Mouse (Mus musculus) layer of hippocampus, postnatal 14 days (tissue): Measurements from ENCODE around the gene Dhx40. TPM values are rescaled to one million over a fixed set of nuclear protein-coding genes. Genes with fewer than 3 reads are reported as not detected.
"Not testable (repeated sequence)": the region's sequence is repeated elsewhere in the genome, so short reads cannot be mapped to it uniquely, and the experiment has no call there.

Experiments used
- DNase-seq, 2 experiments: peaks; one replicate each; pipeline ENCODE4 v3.0.0; 2021 to 2022; ENCODE audit warnings: low spot score in 2 of 2, mixed read lengths in 1 of 2
- total RNA-seq, 2 experiments: library from RNA; stranded (reverse); gene quantifications; 2 replicates each; pipeline ENCODE4 v1.2.3; 2021

The Dhx40 gene
- total RNA-seq, 2 experiments from 2014 or later, result 24.4 to 24.6 TPM

DNA sequence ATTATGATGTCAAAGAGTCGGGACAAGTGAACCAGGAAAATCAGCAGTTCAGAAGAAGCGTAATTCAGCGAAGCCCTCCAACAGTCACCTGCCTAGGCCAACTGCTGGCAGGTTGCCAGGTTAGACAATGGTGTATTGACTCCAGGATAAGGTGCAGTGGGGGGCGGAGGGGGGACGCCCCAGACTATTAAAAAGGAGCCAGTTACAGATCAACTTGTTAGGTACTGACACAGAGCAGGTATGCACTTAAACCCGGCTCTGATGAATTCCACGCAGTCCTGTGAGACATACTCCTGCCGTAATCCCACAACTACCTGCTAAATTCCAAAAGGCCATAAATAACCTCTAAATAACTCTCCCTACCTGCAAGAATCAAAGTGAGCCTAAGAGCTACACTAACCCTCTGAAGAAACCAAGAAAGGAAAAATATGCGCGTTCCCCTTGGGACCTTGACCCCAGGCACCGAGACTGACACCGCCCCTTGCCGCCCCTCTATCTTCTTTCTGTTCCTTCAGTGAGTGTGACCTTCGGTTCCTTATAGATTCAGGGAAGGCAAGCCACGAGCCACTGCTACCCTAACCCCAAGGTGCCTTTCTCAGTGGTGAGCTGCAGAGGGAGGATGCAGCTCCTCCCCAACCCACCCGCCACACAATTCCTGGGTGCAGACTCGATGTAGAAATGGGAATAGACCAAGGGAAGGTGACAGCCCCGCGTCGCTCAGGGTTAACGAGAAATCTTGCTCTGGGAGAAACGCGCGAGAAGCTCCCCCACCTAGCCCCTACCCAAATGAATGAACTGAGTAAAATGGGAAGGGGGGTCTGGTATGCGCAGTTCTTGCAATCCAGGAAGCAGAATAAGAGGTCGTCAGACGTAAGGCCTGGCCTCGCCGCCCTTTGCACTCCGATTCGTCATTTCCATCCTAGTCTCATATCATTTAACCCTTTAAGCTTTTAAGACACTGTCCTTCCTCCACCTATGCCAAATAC, 51.1 kb downstream of the Dhx40 start:
- DNase-seq, result peak; percentile 4 to 43

DNA sequence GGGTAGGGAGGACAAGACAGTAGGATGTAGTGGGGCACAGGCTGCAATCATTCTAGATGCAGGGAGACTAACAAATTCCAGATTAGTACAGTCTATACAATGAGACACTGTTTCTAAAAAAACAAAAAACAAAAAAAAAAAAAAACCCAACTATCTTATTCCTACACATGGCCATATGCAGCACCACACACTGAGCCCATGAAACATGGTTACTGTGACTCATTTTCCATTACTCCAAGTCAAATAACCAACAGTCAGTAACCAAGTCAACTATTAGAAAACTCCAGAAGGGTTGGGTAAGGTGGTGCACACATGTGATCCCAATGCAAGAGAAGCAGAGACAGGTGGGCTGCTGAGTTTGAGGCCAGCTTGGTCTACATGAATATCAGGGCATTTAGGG, 55.1 kb downstream of the Dhx40 start:
- no peak for DNase-seq

DNA sequence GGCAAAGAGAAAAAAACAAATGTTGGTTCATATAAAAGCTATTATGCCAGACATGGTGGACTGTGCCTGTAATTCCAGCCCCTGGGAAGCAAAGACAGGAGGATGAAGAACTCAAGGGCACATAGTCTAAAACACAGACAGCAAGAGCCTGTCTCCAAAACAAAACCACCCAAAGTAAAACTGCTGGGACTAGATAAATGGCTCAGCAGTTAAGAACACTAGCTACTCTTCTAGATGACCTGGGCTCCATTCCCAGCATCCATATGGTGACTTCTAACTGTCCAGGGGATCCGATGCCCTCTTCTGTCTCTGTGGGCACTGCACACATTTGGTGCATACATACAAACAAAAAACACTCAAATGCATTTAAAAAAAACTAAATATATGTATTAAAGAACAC, 56.5 kb downstream of the Dhx40 start:
- no peak for DNase-seq

DNA sequence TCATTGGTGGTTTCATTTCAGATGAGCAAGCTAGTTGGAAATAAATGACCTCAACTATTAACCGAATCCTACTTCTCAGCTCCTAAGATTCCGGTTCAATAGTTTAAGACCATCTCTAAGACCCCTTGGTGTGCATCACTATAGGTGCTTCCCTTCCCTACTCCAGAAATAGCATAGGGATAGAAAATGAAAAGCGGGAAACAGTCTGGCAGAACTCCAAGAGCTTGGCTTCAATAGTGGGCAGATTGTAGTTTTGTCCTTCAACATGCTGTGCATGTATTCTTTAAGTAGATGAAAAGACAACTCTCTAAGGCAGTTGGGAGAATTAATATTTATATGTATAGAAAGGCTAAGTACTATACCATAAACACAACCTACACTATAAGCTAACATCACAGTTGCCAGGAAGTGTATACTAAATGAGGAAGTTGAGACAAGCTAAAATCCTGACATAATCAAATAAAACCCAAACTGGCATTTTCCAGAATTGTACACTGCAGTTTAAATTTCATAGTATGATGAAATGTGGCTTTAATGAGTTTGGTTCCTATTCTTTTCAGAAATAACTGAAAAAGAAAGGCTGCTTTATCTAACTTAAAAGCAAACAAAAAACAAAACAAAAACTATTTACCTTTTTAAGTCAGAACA, 57.6 kb downstream of the Dhx40 start:
- no peak for DNase-seq

DNA sequence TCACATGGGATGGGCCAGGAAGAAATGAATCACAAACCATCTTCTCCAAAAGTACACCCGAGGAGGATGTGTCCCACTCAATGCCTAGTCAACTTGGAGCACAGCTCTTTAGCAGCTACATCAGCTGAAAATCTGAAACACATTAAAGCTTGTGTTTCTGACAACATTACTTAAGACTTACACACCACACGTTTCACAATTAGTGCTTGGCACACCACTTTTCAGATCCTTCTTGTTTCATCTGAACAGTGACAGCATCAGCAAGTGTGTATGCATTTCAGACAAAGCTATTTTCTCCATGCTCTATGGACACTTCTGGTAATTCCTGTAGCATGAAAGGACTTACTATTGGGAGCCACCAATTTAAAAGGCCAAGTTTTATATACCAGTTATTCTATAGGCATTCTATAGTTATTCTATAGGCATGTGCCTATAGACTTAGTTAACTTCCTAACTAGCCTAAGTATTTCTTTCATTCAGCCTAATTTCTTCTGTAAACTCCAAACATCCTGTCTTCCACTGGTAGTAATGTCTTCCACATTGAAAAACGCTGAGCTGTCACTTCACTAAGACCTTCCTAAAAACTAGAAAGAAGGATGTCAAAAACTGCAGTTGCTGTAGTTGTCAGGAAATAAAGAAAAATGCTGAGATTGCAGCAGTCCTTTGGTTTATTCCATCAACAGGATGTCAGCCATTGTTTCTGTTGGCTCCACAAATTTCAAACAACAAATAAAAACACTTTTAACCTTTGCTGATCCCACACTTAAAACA, 61.7 kb downstream of the Dhx40 start:
- no peak for DNase-seq

DNA sequence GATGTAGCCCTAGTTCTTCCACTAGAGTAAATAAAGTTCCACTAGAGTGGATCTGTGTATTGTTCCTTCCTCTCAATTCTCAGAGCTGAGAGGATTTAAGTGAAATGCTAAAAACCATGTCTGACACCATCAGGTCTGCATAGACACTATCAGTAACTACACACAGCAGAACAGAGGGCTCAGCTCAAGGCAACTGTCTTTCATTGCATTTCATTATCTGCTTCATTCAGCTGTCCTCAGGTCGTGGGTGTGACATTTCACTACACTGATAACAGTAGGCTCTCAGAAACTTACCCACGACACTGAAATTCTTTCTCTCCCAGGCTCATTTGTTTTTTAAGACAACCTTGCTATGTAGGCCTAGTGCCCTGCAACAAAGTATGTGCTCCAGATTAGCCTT, 64.9 kb downstream of the Dhx40 start:
- DNase-seq, result no peak

DNA sequence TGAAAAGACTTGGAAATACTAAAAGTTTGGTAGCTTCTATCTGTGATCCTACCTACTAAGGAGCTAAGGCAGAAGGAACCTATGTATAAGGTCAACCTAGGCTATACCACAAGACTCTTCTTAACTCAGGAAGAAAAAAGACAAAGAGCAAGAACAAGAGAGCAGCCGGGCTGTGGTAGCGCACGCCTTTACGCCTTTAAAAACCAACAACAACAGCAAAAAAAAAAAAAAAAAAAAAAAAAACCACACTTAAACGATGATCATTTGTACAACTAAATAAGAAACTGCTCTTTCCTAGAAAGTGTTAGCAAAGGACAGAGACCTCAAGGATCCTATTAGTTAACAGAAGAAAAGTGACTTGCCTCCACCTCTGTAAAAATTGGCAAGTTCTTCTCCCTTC, 66.0 kb downstream of the Dhx40 start:
- no peak for DNase-seq

DNA sequence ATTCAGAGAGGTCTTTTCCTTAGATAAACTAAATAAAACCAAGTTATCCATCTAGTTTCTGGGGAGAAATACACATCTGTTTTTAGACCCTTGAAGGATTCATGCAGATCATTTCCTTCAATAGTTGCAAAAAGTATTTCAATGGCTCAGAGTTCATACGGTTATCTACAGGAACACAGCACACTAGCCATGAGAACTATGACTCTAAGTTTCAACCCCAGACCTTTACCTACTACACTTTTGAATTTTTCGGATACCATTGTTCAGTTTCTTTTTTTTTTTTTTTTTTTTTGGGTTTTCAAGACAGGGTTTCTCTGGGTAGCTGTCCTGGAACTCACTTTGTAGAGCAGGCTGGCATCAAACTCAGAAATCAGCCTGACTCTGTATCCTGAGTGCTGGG, 68.1 kb downstream of the Dhx40 start:
- DNase-seq, result no peak

DNA sequence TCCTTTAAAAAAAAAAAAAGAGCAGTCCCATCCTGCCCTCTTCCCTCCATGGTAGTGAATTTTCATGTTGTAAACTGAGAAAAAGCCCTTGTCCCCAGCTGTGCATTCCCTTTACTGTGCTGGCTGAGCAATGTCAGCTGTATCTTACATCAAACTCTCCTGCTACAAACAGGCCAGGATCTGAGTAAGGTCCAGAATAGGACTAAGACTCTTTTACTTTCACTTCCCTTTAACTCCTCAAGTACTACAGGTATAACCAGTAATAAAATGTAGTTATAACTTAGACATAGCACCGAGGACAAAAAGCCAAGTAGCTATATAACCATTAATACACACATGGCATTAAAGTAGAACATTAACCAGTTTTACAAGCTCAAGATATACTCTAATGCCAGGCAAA, 68.6 kb downstream of the Dhx40 start:
- no peak for DNase-seq

DNA sequence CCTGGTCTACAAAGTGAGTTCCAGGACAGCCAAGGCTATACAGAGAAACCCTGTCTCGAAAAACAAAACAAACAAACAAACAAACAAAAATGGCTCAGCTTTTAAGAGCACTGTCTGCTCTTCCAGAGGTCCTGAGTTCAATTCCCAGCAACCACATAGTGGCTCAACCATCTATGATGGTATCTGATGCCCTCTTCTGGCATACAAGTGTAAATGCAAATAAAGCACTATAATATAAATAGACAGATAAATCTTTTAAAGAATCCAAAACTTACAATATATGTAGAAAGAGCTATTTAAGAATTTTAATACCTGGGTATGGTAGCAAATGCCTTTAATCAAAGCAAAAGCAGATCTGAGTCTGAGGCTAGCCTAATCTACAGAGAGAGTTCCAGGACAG, 69.2 kb downstream of the Dhx40 start:
- DNase-seq, result not testable (repeated sequence)

DNA sequence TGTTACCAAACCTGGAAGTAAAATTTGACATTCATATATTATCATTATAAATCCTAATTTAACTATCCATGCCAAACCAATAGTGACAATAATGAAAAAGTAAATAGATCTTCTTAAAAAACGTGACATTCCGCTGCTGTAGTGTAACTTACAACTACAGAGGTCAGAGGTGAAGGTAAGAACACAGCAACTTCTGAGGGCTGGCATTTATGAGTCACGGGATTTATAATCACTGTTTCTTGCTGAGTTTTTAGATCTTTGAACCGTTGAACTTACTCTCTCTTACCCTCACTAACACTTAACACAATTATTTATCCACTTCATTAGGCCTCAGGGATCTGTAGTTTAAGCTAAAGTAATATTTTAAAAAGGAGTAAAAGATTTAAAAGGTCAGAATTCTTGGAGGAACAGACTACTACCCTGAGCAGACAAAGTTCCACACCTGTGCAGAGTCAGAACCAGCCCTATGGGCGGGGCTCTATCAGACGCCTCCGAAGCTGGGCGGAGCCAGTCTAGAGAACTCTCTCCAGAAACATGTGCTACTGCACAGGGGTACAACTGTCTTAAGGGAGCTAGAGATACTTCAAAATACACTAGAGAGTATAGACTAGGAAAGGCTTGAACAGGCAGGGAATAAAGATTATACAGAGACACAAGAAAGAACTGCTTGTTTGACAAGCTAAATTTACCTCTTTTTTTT, 70.1 kb downstream of the Dhx40 start:
- DNase-seq, result no peak

DNA sequence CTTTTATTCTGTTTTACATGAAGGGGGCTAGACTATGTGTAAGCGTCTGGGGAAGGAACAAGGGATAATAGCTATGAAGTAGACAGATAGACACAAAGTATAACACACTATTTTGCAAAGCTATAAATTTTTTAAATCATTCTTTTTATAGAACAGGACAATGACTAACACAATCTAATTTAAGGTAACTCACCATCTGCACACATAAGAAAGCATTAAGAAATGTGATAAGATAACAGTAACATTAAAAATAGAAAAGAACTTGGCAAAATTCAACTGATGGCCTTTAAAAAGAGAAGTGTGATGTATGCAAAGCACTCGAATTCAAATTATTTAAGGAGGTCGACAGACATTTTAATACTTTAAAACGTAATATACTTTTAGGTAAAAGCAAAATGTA, 72.6 kb downstream of the Dhx40 start:
- DNase-seq, result no peak

DNA sequence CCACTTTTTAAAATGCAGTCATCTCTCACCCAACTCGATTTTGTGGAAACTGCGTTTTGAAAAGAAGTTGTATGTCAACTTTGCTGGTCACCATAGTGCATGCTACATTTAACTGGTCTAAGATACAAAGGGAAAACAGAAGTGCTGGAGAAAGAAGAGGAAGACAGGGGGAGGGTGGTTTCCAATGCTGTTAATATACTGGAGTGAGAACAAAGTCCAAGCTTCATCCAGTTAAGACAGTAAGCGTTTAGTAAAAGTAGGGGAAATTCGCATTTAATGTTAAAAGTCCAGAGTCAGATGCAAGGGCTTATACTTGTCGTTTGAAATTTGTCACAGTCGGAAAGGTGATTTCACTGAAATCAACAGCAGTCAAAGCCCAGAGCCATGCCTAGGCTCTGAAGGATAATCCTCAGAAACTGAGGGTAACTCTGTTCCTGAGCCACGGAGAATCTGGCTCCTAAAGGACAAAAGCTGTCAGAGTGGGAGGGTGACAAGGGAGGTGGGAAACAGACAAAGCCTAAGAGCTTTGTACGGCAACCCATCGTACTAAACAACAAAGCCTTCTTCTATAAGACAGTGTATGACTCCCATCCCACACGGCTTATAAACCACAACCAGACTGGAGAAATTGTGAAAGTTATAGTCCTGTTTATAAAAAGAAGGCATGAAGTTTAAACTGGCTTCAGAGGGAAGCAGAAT, 73.2 kb downstream of the Dhx40 start:
- DNase-seq, result no peak

DNA sequence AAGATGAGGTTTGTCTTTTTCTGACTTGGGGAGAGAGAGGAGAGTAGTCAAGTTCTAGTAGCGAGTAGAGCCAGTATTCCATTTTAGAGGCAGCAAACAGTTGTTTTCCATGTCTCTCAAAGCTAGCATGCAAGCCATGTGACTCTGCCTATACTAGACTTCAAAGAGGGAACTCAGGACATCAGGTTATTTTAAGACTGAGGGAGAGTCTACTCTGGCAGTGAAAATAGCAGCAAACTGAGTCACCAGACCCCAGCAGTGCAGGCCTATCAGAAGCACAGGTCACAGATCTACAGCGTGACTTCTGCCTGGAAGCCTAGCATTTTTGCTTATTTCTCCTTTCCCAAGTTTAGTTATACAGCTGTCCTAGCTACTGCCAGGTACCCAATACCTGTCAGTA, 76.1 kb downstream of the Dhx40 start:
- DNase-seq, result no peak

DNA sequence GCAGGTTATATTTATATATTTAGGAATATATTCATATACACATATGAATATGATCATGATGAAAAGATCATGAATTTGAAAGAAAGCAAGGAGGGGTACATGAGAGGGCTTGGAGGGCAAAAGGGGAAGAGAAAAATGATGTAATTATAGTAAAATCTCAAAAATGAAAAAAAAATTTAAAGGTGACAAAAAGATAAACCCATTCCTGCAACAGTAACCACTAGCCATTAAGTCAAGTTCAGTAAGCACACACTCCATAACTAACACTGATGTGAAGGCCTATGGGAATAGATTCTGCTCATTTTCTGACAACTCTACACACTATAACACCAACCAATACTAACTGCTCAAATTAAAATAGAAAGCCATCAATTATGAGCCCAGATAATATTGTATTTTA, 81.9 kb downstream of the Dhx40 start:
- DNase-seq, result no peak

DNA sequence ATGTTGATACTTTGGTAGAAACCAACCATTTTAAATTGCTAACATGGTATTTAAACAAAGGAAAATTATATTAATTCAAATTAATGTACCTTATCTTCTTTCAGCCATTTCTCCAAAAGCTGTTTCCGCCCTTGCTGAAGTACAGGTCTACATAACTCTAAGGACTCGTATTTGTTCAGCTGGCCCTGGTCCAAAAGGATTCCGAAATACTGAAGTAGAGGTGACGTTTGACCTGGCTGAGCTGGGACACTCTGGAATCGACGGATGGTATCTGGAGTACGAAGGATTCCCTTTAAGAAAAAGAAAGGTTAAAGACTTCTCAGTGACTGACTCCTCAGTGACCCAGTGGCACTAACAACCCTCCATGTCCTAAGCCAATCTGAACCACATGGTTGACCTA, 82.6 kb downstream of the Dhx40 start:
- no peak for DNase-seq

DNA sequence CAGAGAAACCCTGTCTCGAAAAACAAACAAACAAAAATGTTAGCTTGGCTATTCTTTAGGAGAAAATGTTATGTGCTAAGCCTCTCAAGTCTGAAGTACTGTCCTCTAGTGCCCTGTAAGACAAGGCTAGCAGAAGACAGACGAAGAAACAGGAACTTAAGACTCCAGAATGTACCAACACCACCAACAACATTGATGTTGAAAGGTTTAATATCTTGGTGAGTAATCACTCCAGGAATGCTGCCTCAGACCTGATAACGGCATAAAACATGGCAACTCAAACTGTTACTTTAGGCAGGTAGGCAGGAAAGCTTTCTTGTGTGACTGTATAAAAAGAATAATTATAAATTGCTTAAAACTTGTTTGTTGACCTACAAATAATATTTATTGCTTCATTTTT, 83.5 kb downstream of the Dhx40 start:
- no peak for DNase-seq

DNA sequence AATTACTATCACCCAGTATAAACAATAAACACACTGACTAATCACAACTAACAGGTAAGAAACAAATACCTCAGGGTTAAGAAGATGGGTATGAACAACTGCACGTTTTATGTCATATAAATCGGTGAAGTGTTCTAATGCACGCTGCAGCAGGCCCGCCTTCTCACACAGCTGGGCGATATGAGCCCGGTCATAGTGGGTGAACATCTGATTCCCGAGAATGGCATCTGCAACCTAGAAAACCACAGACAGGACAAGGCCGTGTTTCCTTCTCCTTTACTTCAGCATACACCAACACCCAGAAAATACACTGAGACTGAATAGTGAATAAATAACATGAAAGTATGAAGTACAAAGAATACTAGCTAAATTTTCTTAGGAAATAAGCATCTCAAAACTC, 88.2 kb downstream of the Dhx40 start:
- no peak for DNase-seq
